Mouse (Mus musculus) kidney, embryonic 14.5 days (tissue): ENCODE measurements around the gene 5730596B20Rik. TPM values are rescaled to one million over a fixed set of nuclear protein-coding genes. Genes with fewer than 3 reads are reported as not detected.
A peak's percentile ranks its signal among the peaks of the same experiment; 100 is the strongest.

ENCODE experiments used
- ATAC-seq: fragments of 200-750 bp; cut with Nextera tagmentation; 2 replicates; pipeline ENCODE4 v1.8.0; 2017; ENCODE audit warnings: moderate number of reproducible peaks, mild to moderate bottlenecking, moderate TSS enrichment, moderate library complexity; ENCODE audit not compliant: low FRiP score, low TSS enrichment
- H3K27ac ChIP-seq: fragments of 300-500 bp; sonication (generic); 2 replicates; pipeline ENCODE4 v1.5.1; 2014; ENCODE audit warnings: low read depth, mild to moderate bottlenecking, low read length, moderate library complexity, mixed read lengths
- H3K27me3 ChIP-seq: fragments of 300-500 bp; sonication (generic); 2 replicates; pipeline ENCODE4 v1.6.1; 2014; ENCODE audit warnings: mild to moderate bottlenecking, low read length; ENCODE audit not compliant: control insufficient read depth, insufficient read depth
- H3K36me3 ChIP-seq: fragments of 300-500 bp; sonication (generic); 2 replicates; pipeline ENCODE4 v1.6.1; 2014; ENCODE audit warnings: low read length, mixed read lengths; ENCODE audit not compliant: control insufficient read depth, insufficient read depth
- H3K4me1 ChIP-seq: fragments of 300-500 bp; sonication (generic); 2 replicates; pipeline ENCODE4 v1.6.1; 2014; ENCODE audit warnings: low read length, mixed read lengths; ENCODE audit not compliant: control insufficient read depth, insufficient read depth
- H3K4me2 ChIP-seq: fragments of 300-500 bp; sonication (generic); replicated peaks from 2 replicates; pipeline ENCODE4 v1.6.1; 2014; ENCODE audit warnings: low read depth, mild to moderate bottlenecking, low read length
- H3K4me3 ChIP-seq: fragments of 300-500 bp; sonication (generic); 2 replicates; pipeline ENCODE4 v1.5.1; 2014; ENCODE audit warnings: mild to moderate bottlenecking, low read length
- H3K9ac ChIP-seq: fragments of 300-500 bp; sonication (generic); 2 replicates; pipeline ENCODE4 v1.6.1; 2014; ENCODE audit warnings: low read depth, mild to moderate bottlenecking, low read length, moderate library complexity
- H3K9me3 ChIP-seq: fragments of 300-500 bp; sonication (generic); 2 replicates; pipeline ENCODE4 v1.6.1; 2016; ENCODE audit warnings: low read length; ENCODE audit not compliant: control insufficient read depth
- WGBS: fragments of 180-500 bp; shearing (Covaris S2); extraction: QIAGEN DNeasy Blood & Tissue Kit; methylation state at CpG from one replicate; pipeline ENCODE4 v1.1.7; 2014; 5-methylcytosine and 5-hydroxymethylcytosine counted together
- polyA plus RNA-seq: library from polyadenylated mRNA; unstranded; fragments of >200 nt; fragmentation: Nextera tagmentation; extraction: Ambion mirVana; gene quantifications from 2 replicates; pipeline ENCODE4 v1.2.1, GENCODE M21; 2014

The 5730596B20Rik gene
- polyA plus RNA-seq, 1 experiment from 2014 or later, result 2.7 TPM

GRCm38 (mm10) chr6:52220865-52221310 lies 43.6 kb downstream of the 5730596B20Rik start:
- no peak for ATAC-seq
- Histone ChIP-seq H3K4me2 (peak overlapping the region; percentile 97), H3K4me1 (peaks cover 34% of the 10 kb centered on the region), H3K4me3 (peak overlapping the region; percentile 64), H3K27ac (peak overlapping the region; percentile 98), H3K27me3 (0 out of 2 replicates have a peak, but pooled peaks cover 7% of the 10 kb centered on the region), H3K36me3 (peaks cover 10% of the 10 kb centered on the region; the same call in 1 of the 2 replicates), H3K9me3 (no peaks in the 10 kb centered on the region), H3K9ac (peak overlapping the region; percentile 87)
- WGBS, result 3% methylated on average over 12 of the region's 12 CpGs

GRCm38 (mm10) chr6:52221337-52221992 lies 44.2 kb downstream of the 5730596B20Rik start, which contains the start of gene Hoxa7:
Gene Hoxa7, minus strand, starts transcription at chr6:52221854.
- Histone ChIP-seq H3K4me1 (peaks cover 34% of the 10 kb centered on the region), H3K36me3 (peaks cover 10% of the 10 kb centered on the region; the same call in 1 of the 2 replicates)
- peak; percentile 25 for ATAC-seq

GRCm38 (mm10) chr6:52221993-52222685 lies 44.8 kb downstream of the 5730596B20Rik start:
- H3K4me1 ChIP-seq, result peaks cover 39% of the 10 kb centered on the region
- peak overlapping the region; percentile 87 for H3K9ac ChIP-seq
- H3K27me3 ChIP-seq, result 0 out of 2 replicates have a peak, but pooled peaks cover 7% of the 10 kb centered on the region
- H3K27ac ChIP-seq, result peak overlapping the region; percentile 98
- ATAC-seq, result peak; percentile 43
- no peaks in the 10 kb centered on the region for H3K9me3 ChIP-seq
- H3K4me3 ChIP-seq, result peak overlapping the region; percentile 64
- H3K36me3 ChIP-seq, result peaks cover 10% of the 10 kb centered on the region; the same call in 1 of the 2 replicates
- WGBS, result 2% methylated on average over 21 of the region's 21 CpGs
- peak overlapping the region; percentile 97 for H3K4me2 ChIP-seq

More at GRCm38 (mm10) chr6:52221337-52221992, 44.2 kb downstream of the 5730596B20Rik start, which contains the start of gene Hoxa7:
- Histone ChIP-seq H3K4me3 (peak within 1 kb of the TSS; percentile 64), H3K9ac (peak within 1 kb of the TSS; percentile 87), H3K27ac (peak within 1 kb of the TSS; percentile 98), H3K9me3 (no peaks in the 10 kb centered on the region), H3K4me2 (peak within 1 kb of the TSS; percentile 97), H3K27me3 (0 out of 2 replicates have a peak, but pooled peaks cover 7% of the 10 kb centered on the region)
- under 1% methylated on average over 46 of the region's 46 CpGs for WGBS

GRCm38 (mm10) chr6:52222729-52223128 lies 45.4 kb downstream of the 5730596B20Rik start:
- Histone ChIP-seq H3K27ac (peak overlapping the region; percentile 98), H3K4me2 (peak overlapping the region; percentile 97), H3K36me3 (peaks cover 10% of the 10 kb centered on the region; the same call in 1 of the 2 replicates), H3K9ac (peak overlapping the region; percentile 87), H3K9me3 (no peaks in the 10 kb centered on the region), H3K4me1 (peaks cover 44% of the 10 kb centered on the region), H3K27me3 (0 out of 2 replicates have a peak, but pooled peaks cover 7% of the 10 kb centered on the region), H3K4me3 (peak overlapping the region; percentile 64)
- no peak for ATAC-seq
- 2% methylated on average over 13 of the region's 13 CpGs for WGBS

GRCm38 (mm10) chr6:52223939-52224760 lies 46.9 kb downstream of the 5730596B20Rik start:
- peak overlapping the region; percentile 64 for H3K4me3 ChIP-seq
- no peak for ATAC-seq
- peak overlapping the region; percentile 97 for H3K4me2 ChIP-seq
- peak overlapping the region; percentile 90 for H3K27ac ChIP-seq
- H3K9ac ChIP-seq, result peak overlapping the region; percentile 87
- H3K36me3 ChIP-seq, result peaks cover 10% of the 10 kb centered on the region; the same call in 1 of the 2 replicates
- peaks cover 30% of the 10 kb centered on the region; the same call in 1 of the 2 replicates for H3K4me1 ChIP-seq
- WGBS, result 1% methylated on average over 24 of the region's 24 CpGs
- 0 out of 2 replicates have a peak, but pooled peaks cover 7% of the 10 kb centered on the region for H3K27me3 ChIP-seq
- no peaks in the 10 kb centered on the region for H3K9me3 ChIP-seq

- Histone ChIP-seq H3K27me3 (0 out of 2 replicates have a peak, but pooled peaks cover 9% of the 10 kb centered on the region), H3K4me2 (peak overlapping the region; percentile 97), H3K4me3 (peak overlapping the region; percentile 64), H3K27ac (peak overlapping the region; percentile 90), H3K9me3 (no peaks in the 10 kb centered on the region), H3K9ac (peak overlapping the region; percentile 87), H3K36me3 (peaks cover 13% of the 10 kb centered on the region; the same call in 1 of the 2 replicates), H3K4me1 (peaks cover 21% of the 10 kb centered on the region; the same call in 1 of the 2 replicates)
- ATAC-seq, result no peak
- WGBS, result under 1% methylated on average over 36 of the region's 36 CpGs
These were observed 47.8 kb downstream of the 5730596B20Rik start for GRCm38 (mm10) chr6:52224895-52225611.

- H3K36me3 ChIP-seq, result peaks cover 19% of the 10 kb centered on the region; the same call in 1 of the 2 replicates
- 0 out of 2 replicates have a peak, but pooled peaks cover 7% of the 10 kb centered on the region for H3K27me3 ChIP-seq
- no peaks in the 10 kb centered on the region for H3K9me3 ChIP-seq
- H3K27ac ChIP-seq, result peak overlapping the region; percentile 90
- peak overlapping the region; percentile 87 for H3K9ac ChIP-seq
- H3K4me2 ChIP-seq, result peak overlapping the region; percentile 97
- ATAC-seq, result peak; percentile 57
- peak overlapping the region; percentile 64 for H3K4me3 ChIP-seq
- peaks cover 13% of the 10 kb centered on the region; the same call in 1 of the 2 replicates for H3K4me1 ChIP-seq
- WGBS, result under 1% methylated on average over 66 of the region's 69 CpGs
These were observed 48.6 kb downstream of the 5730596B20Rik start for GRCm38 (mm10) chr6:52225612-52226568.
